16 mouse cellular contexts compared by ENCODE assay signal in the genomic region with DNA sequence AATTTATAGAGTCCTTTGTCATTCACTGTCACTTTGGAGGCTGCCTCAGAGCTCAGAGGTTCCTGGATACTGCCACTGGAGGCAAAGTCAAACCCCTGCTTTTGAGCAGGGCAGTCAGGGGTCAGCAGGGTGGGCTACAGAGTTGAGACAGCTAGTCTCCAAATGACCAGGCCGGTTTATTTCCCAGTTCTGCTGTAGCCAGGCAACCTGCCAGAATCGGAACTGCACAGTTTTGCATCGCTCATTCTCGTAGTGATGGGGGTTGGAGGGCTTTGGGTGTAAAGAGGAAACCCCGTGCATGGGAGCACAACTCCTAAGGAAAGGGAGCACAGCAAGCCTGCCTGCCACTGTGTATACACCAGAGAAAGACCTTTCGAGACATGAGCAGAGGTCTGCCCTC.
DNase-seq lines count a peak whose midpoint lies in the region; TF ChIP-seq lines count a peak whose summit lies in the region.
"Had no signal": no experiment of that assay in that cellular context is flagged by ENCODE, and none has a peak within 500 bp of the region (broad histone marks: within the 10 kb centered on the region; RNA-seq: fewer than 3 reads in every experiment).

No protein-coding gene starts in this region.

- intact Hi-C loops in left cerebral cortex, postnatal 4 days (cut with DNase I) = no loop called here
- intact Hi-C loops in left cerebral cortex, adult 2 months (cut with DNase I) = no loop called here

- DNase-seq in heart, adult 11 months = peak; percentile 60
- no peak for DNase-seq in heart, adult 9 months (ENCODE audit: low spot score in 2 of 2)
- DNase-seq in left cerebral cortex, postnatal 4 days = peak; percentile 15
- no peak for DNase-seq in left cerebral cortex, adult 2 months (ENCODE audit: extremely low spot score in 1 of 2, low spot score in 2 of 2)
- peak; percentile 9 for DNase-seq in embryo, embryonic 11 days
- DNase-seq in adrenal gland, adult 8-10 months = no peak
- DNase-seq: adrenal gland, postnatal 25 days; cerebellum, adult 2 months; cerebellum, postnatal 25 days; gastrocnemius, postnatal 36 days; heart, adult 18-20 months; heart, postnatal 14 days had no signal

- TF ChIP-seq CTCF in left cerebral cortex, adult 2 months (IDR thresholded peaks at IDR 0.05) = no peak

- no peak overlapping the region for H3K27ac ChIP-seq in left cerebral cortex, adult 2 months
- H3K27ac ChIP-seq: embryonic facial prominence, embryonic 12.5 days; forebrain, embryonic 15.5 days; heart, embryonic 15.5 days; hindbrain, embryonic 15.5 days had no signal

- no peak overlapping the region for H3K4me3 ChIP-seq in left cerebral cortex, adult 2 months
- H3K4me3 ChIP-seq: embryonic facial prominence, embryonic 12.5 days; forebrain, embryonic 15.5 days; heart, embryonic 15.5 days; hindbrain, embryonic 15.5 days had no signal

Comparison
In these comparisons a context has a peak if more than half of its experiments do, and no peak if none do; other contexts are left out.
1. DNase-seq: peak in heart, adult 11 months (single experiment), left cerebral cortex, postnatal 4 days (single experiment) and embryo, embryonic 11 days (single experiment); none in heart, adult 9 months (0 of 2), left cerebral cortex, adult 2 months (0 of 2) and adrenal gland, adult 8-10 months (single experiment).